Mouse (Mus musculus) urinary bladder, postnatal 10 days (tissue): ENCODE measurements around the gene St3gal6.

Experiments used
- DNase-seq: peaks from one replicate; pipeline ENCODE4 v3.0.0; 2022; ENCODE audit warnings: low spot score

Gene St3gal6

DNA sequence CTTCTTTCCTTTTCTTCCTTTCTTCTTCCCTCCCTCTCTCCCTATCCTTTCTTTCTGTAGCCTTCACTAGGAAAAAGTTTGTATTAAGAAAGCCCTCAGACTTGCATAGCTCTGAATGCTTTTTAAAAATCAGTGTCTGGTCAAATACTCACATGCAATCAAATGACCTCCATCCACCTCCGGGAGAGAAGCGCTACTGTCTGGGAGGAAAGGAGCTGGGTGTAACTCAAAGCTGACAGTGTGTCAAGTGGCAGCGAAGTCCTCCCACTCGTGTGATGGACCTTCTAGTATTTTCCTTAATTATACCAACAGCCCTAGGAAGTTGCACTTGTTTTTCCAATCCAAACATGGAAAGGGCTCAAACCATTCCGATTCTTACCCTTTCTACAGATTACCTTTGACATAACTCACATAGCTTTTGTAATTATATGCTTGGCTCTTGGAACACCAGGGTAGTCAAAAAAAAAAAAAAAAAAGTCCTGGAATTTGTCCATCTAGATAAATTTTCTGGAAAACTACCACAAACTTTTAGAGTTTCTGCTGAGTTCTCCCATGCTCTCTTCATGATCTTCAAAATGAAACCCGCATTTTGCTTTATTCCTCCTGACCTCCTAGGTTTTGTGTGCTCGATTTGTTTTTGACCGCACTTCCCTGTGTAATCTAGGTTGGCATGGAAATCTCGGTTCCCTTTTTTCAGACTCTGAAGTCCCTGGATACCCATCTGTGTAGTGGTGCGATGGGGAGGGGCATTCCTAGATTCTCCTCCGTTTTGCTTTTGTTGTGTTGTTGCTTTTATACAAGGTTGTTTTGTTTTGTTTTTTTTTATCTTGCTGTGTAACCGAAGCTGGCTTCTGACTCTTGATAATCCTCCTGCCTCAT lies at the start of gene St3gal6:
Gene St3gal6, minus strand, starts transcription at position 272 of the 879 bp plus-strand sequence.
- DNase-seq: no peak

GRCm38 (mm10) chr16:58570694-58571264 lies 46.7 kb upstream of the St3gal6 start:
- no peak for DNase-seq

- no peak for DNase-seq
Observed at GRCm38 (mm10) chr16:58561196-58561595, 37.2 kb upstream of the St3gal6 start.

DNA sequence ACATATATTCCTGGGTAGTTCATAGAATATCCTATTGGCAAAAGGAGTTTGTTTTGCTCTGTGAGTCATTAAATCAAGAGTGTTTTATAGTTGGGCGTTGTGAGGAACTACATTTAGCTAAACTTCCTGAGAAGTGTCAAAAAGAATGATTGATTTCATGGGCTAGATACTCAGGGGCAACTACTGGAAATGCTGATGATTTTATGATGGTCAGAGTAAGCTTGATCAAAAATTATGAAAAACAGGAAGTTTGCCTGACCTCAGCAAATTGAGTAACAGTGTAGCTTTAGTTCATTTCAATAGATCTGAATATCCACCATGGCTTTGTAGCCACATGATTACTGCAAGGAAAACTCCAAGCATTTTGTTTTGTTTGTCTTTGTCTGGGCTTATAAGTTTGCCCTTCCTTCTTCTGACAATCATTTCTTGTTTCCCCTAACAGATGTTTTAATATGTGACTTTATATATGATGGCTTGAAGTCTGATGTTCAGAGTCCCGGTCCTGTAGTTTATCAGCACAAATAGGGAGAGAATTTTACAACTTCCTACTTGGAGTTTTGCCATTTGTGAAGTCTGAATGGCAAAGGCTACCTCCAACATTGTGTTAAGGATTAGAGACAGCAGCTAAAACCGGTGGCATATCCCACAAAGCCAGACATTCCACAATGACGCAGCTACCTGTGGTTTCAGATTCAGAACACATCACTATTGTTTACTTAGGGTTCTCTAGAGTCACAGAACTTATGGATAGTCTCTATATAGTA lies 32.2 kb upstream of the St3gal6 start:
- no peak for DNase-seq

DNA sequence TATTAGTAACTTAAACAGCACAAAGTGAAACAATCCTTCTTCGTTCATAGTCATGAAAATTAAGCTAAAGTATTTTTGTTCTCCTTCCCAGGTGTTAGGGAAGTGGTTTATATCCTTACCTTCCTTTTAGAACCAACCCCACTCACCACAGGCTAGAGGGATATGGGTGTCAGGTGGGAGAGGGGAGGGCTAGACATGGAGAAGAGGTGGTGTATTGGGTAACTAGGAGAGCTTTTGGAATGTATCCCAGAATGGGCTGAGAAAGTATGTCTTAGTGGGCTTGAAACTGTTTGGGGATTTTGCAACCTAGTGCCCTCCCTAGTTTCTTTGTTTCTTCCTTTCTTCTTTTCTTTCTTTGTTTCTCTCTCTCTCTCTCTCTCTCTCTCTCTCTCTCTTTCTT lies 30.6 kb upstream of the St3gal6 start:
- no peak for DNase-seq

GRCm38 (mm10) chr16:58548042-58548441 lies 24.0 kb upstream of the St3gal6 start:
- DNase-seq: no peak

DNA sequence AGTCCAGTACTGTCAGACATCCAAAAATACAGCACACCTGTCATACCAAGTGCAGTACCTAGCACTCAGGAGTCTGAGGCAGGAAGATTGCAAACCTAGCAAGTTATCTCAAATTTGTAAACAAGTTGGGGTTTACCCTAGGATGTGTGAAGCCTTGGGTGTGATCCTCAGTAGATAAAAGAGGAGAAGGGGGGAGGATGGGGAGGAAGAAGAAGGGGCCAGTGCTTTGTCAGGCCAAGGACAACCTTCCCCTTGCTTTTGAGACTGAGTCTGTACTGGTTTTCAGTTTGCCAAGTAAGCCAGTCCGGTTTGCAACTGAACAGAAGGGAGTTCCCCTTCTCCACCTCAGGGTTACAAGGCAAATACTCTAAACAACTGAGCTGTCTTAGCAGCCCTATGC lies 22.1 kb upstream of the St3gal6 start:
- no peak for DNase-seq

DNA sequence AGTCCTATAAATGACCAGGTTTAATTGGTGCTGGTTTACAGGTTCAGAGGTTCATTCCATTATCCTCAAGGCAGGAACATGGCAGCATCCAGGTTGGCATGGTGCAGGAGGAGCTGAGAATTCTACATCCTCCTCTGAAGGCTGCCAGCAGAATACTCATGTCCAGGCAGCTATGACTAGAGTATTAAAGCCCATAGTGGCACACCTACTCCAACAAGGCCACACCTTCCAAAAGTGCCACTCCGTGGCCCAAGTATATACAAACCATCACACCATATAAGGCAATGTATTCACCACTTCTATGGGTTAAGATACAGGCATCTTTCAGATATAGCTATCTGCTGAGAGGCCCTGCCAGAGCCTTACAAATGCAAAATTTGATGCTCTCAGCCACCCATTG lies 15.4 kb upstream of the St3gal6 start:
- DNase-seq: no peak

DNA sequence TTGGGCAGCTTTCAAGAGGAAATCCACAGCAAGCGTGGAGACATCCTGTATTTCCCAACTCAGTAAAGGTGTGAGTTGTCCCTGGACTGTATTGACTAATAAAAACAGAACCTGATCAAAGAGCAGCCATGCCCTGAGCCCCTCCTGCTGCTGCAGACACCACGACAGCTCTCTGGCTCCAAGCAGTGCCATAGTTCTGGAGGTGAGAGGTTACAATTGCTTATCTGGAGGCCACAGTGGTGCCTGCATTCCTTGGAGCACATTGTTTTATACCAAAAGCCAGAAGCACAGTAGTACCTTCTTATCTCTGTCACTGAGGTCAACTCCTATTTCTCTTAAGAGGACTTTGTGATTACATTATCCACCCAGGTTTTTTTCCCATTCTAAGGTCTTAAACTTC lies 15.0 kb upstream of the St3gal6 start:
- DNase-seq: no peak

- DNase-seq: no peak
Observed at GRCm38 (mm10) chr16:58536076-58536475, 12.0 kb upstream of the St3gal6 start.

- DNase-seq: no peak
Observed at GRCm38 (mm10) chr16:58535236-58535635, 11.2 kb upstream of the St3gal6 start.

DNA sequence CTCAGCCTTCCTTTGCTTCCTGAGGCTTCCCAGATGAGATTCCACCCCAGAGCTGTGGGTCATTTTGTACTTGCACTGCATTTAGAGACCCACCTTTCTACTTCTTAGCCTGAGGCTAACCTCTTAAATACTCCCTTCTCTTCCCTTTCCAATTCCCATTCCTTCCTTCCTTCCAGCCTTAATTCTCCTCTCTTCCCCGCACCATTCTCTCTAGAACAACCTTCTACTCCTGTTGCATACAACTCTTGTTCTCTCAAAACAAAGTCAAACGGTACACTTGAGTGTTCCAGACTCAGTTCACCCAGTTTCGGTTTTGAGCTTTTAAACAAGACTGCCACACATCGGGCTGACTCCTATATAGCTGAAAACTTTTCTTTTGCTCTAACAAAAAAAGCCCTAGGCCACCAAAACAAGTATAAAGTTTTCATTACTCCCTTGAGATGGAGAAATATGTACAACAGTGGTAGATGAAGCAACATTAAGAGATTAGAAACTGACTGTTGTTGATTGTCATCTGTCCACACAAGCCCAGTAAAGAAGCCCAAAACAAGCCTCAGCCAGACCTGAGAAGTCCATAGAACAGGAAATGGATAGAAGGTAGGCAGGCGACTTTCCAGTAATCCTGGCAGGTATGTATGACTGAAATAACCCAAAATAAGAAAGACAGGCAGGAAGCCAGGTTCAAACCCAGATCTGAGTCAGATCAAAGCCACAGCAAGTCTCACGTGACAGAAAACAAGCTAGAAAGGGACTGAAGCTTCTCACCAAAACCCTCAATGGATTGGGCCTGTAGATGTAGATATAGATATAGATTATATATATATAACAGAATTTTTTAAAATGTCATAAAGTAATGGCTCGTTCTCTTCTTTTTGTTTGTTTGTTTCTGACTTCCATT lies 10.5 kb upstream of the St3gal6 start:
- no peak for DNase-seq

DNA sequence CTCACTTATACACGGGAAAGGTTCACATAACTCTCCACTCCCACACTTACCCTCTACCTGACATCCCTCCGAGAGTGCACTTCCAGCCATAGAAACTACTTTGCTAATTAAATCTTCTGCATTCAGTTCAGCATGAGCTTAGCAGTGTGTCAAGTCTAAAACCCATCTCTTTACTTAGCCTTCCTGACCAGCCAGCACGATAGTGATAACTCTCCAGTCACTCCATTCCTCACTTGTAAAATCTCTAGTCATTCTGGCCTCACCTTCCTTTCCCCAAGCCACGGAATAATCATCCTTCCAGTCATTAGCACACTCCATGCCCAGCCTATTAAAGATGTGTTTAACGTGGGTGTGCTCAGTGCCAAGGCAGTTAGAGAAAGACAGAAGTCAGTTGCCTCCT lies 9.7 kb upstream of the St3gal6 start:
- DNase-seq: no peak

DNA sequence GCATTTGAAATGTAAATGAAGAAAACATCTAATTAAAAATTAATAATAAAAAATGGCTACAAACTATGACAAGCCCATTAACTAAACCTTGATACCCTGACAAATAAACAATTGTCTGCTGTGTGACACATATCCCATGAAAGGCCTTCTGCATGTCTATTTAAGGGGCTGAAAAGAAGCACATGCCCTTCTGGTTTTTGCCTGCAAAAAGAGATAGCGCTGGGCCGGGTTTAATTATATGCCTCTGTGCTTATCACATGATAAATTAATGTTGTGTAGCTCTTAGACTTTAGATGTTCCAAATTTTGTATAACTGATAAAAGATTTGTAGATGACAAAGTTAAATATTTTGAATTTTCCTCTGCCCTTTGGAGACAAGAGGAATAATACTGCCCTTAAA lies 9.2 kb upstream of the St3gal6 start:
- no peak for DNase-seq

GRCm38 (mm10) chr16:58532511-58532910 lies 8.5 kb upstream of the St3gal6 start:
- no peak for DNase-seq

DNA sequence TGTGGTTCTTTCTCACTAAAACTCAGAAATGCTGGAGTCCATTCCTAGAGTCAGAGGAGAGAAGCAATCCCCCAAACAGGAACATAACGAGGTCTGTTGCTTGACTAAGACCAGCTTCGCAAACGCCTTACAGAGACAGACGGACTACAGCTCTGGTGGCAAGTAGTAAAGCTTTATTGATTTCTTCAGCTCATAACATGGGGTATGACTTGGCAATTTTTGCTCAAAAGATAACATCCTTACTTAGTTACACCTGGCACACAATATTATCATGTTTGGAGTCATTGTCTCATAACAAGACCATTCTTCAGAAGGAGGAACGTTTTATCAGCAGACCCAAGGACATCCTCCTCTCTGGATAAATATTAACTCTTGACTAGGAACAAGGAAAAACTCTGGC lies 3.8 kb upstream of the St3gal6 start:
- no peak for DNase-seq

DNA sequence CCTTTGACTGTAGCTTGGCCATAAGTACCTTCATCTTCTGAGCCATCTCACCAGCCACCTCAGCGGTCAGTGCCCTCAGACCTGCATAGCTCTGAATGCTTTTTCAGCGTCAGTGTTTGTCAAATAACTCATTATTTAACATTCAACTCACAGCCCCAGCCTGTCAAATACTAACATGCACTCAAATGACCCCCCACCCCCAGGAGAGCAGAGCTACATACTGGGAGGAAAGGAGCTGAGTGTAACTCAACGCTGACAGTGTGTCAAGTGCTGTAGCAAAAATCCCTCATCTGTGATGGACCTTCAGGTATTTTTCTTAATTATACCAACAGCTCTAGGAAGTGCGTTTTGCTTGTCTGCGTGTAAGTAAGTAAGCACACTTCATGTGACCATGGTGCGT lies 2.7 kb upstream of the St3gal6 start:
- DNase-seq: no peak

DNA sequence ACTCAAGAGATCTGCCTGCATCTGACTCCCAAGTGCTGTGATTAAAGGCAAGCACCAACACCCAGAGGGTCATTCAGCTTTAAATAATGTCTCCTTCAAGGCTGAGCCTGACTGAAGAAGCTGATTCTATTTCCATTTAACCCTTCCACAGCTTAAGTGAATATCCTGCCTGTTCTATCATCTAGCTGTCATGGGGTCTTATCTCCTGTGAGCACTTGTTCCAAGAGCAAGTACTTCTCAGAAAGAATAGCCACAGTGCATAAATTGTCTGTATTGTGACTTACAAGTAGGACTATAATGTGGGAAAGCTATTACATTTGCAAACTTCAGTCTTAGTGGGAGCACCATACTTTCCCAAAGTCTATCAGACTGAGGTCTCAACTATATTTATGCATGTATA lies 1.8 kb upstream of the St3gal6 start:
- no peak for DNase-seq

DNA sequence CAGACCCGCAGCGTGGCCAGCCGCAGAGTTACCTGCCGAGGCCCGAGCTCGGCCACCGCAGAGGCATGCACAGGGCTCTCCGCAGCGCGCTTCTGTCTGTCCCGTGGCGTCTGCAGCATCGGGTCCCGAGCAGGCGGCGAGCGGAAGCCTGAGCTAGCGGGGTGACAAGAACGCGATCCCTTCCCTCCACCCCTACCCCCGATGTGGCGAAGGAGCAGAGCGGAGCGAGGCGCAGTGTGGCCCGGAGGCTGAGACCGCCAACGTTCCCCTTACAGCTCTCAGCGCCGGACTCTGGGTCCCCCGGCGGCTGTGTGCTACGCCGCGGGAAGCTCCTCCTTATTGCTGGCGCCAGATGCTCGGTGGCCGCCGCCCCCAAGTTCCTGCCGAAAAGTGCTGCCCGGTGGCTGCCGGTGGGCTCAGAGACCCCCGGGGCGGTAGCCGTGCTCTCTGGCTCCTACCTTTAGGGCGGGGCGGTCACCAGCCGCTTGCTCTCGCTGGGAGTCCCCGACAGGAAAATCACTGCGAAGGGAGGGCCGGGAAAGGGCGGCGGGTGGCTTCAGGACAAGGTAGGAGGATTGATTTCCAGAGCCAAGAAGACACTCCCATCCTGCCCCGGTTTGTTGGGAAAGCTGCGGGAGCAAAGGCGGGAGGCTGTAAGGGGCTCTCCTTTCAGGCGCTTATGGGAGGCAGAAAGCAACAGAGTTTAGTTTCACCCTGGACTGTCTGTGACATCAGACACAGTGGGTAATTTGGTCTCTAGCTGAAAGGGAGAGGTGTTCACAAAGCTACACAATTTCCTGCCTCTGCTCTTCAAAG lies 791 bp downstream of the St3gal6 start:
- DNase-seq: no peak

DNA sequence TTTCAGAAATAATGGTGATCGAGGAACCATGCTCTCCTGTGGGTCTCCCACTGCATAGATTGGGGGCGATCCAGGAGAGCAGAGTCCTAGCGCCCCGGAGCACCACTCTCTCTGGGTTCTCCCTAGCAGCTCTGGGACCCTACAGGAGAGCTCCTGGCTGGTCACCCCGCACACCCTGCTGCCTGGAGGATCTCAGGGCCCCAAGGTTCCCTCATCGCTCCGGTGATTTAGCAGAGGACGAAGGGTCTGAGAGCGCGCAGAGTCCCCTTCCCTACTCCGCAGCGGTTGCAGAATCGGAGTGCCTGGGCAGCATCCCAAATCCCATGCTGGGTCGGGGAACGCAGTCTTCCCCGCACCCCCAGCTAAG lies 1.4 kb downstream of the St3gal6 start:
- DNase-seq: no peak

- DNase-seq: no peak
Observed at GRCm38 (mm10) chr16:58521900-58522299, 2.1 kb downstream of the St3gal6 start.
